Mouse (Mus musculus) bone marrow macrophage, adult 2 months (primary cell): ENCODE measurements at regions not wholly inside any gene's neighbourhood (a gene's known extent, or its start where the extent isn't known, plus 50 kb on each side); places are given as distances from the start of the nearest gene placed in this dataset.

Source experiments
- H3K27ac ChIP-seq: 2 replicates; pipeline ENCODE4 v1.5.1; 2012; ENCODE audit warnings: low read depth, low read length; ENCODE audit not compliant: insufficient read depth
- H3K4me1 ChIP-seq: 2 replicates; pipeline ENCODE4 v1.6.1; 2012; ENCODE audit warnings: low read length; ENCODE audit not compliant: control insufficient read depth, insufficient read depth
- H3K4me3 ChIP-seq: 2 replicates; pipeline ENCODE4 v1.5.1; 2012; ENCODE audit warnings: mild to moderate bottlenecking, low read length, moderate library complexity; ENCODE audit not compliant: insufficient read depth
- CTCF ChIP-seq: IDR thresholded peaks from 2 replicates; pipeline ENCODE4 v1.5.1; 2012; ENCODE audit warnings: low read depth, mild to moderate bottlenecking, low read length, moderate library complexity
- POLR2A ChIP-seq: IDR thresholded peaks from 2 replicates; pipeline ENCODE4 v1.6.1; 2012; ENCODE audit warnings: mild to moderate bottlenecking, low read depth, low read length, borderline replicate concordance

- H3K4me3 ChIP-seq, result no peak overlapping the region
- TF ChIP-seq CTCF, result no peak
- TF ChIP-seq POLR2A, result no peak
- H3K27ac ChIP-seq, result no peak overlapping the region
- H3K4me1 ChIP-seq, result no peaks in the 10 kb centered on the region
Measured at GRCm38 (mm10) chr3:38820787-38821186, 66.0 kb upstream of the Fat4 start.

- Histone ChIP-seq H3K4me1 (no peaks in the 10 kb centered on the region), H3K27ac (no peak overlapping the region), H3K4me3 (no peak overlapping the region)
- TF ChIP-seq POLR2A, result no peak
- TF ChIP-seq CTCF, result no peak
Measured at GRCm38 (mm10) chr3:38820315-38820714, 66.4 kb upstream of the Fat4 start.

- Histone ChIP-seq H3K27ac (no peak overlapping the region), H3K4me1 (no peaks in the 10 kb centered on the region), H3K4me3 (no peak overlapping the region)
- TF ChIP-seq POLR2A (no peak), CTCF (no peak)
Measured at GRCm38 (mm10) chr3:38817651-38818050, 69.1 kb upstream of the Fat4 start.

GRCm38 (mm10) chr3:38812457-38812856, 74.3 kb upstream of the Fat4 start:
- Histone ChIP-seq H3K4me3 (no peak overlapping the region), H3K27ac (no peak overlapping the region), H3K4me1 (no peaks in the 10 kb centered on the region)
- TF ChIP-seq POLR2A (no peak), CTCF (no peak)

GRCm38 (mm10) chr3:38811635-38812034, 75.1 kb upstream of the Fat4 start:
- Histone ChIP-seq H3K4me1 (no peaks in the 10 kb centered on the region), H3K27ac (no peak overlapping the region), H3K4me3 (no peak overlapping the region)
- TF ChIP-seq CTCF (no peak), POLR2A (no peak)

- TF ChIP-seq CTCF (no peak), POLR2A (no peak)
- Histone ChIP-seq H3K27ac (no peak overlapping the region), H3K4me1 (no peaks in the 10 kb centered on the region), H3K4me3 (no peak overlapping the region)
Measured at GRCm38 (mm10) chr3:38806469-38807055, 80.2 kb upstream of the Fat4 start.

GRCm38 (mm10) chr3:38806036-38806435, 80.7 kb upstream of the Fat4 start:
- no peak overlapping the region for H3K4me3 ChIP-seq
- H3K27ac ChIP-seq, result no peak overlapping the region
- TF ChIP-seq POLR2A, result no peak
- TF ChIP-seq CTCF, result no peak
- H3K4me1 ChIP-seq, result no peaks in the 10 kb centered on the region

- no peak for TF ChIP-seq POLR2A
- no peak for TF ChIP-seq CTCF
- no peak overlapping the region for H3K4me3 ChIP-seq
- H3K4me1 ChIP-seq, result no peaks in the 10 kb centered on the region
- no peak overlapping the region for H3K27ac ChIP-seq
Measured at GRCm38 (mm10) chr3:38795646-38796301, 91.0 kb upstream of the Fat4 start.

- TF ChIP-seq CTCF (no peak), POLR2A (no peak)
- Histone ChIP-seq H3K27ac (no peak overlapping the region), H3K4me1 (no peaks in the 10 kb centered on the region), H3K4me3 (no peak overlapping the region)
Measured at GRCm38 (mm10) chr3:38793221-38793620, 93.5 kb upstream of the Fat4 start.

GRCm38 (mm10) chr3:38788751-38789150, 98.0 kb upstream of the Fat4 start:
- TF ChIP-seq POLR2A (no peak), CTCF (no peak)
- Histone ChIP-seq H3K4me1 (no peaks in the 10 kb centered on the region), H3K4me3 (no peak overlapping the region), H3K27ac (no peak overlapping the region)

GRCm38 (mm10) chr3:38783711-38784110, 103.0 kb upstream of the Fat4 start:
- H3K27ac ChIP-seq, result no peak overlapping the region
- H3K4me3 ChIP-seq, result no peak overlapping the region
- TF ChIP-seq CTCF, result no peak
- no peak for TF ChIP-seq POLR2A
- H3K4me1 ChIP-seq, result no peaks in the 10 kb centered on the region
